Mouse (Mus musculus) CH12.LX (cell line): ENCODE results near the gene 1700003H04Rik. TPM values are rescaled to one million over a fixed set of nuclear protein-coding genes. Genes with fewer than 3 reads are reported as not detected.

Experiments
- DNase-seq: peaks from one replicate; pipeline ENCODE4 v3.0.0-alpha.2; 2013; ENCODE audit errors: extremely low read depth
- H3K27ac ChIP-seq: 2 replicates; pipeline ENCODE4 v1.5.1; 2012; ENCODE audit warnings: low read depth, mild to moderate bottlenecking, control low read depth, moderate library complexity; ENCODE audit not compliant: insufficient read depth
- H3K27me3 ChIP-seq: replicated peaks from 2 replicates; pipeline ENCODE3; 2012; ENCODE audit warnings: inconsistent platforms
- H3K36me3 ChIP-seq, 2 experiments: replicated peaks in 1 of 2; 2 replicates each; pipeline versions ENCODE3 to v1.6.1; 2012; ENCODE audit warnings: inconsistent platforms in 1 of 2, low read length in 1 of 2, mild to moderate bottlenecking in 1 of 2, mixed read lengths in 1 of 2, moderate library complexity in 1 of 2; ENCODE audit not compliant: control insufficient read depth in 1 of 2, insufficient read depth in 1 of 2
- H3K4me1 ChIP-seq, 2 experiments: 2 replicates each; pipeline ENCODE4 v1.6.1; 2012; ENCODE audit warnings: inconsistent platforms in 1 of 2, moderate library complexity in 1 of 2; ENCODE audit not compliant: insufficient read depth in 2 of 2, control insufficient read depth in 1 of 2
- H3K4me2 ChIP-seq: 2 replicates; pipeline ENCODE4 v1.6.1; 2012; ENCODE audit warnings: low read depth, mild to moderate bottlenecking, control low read depth; ENCODE audit not compliant: poor library complexity, insufficient read depth, severe bottlenecking
- H3K4me3 ChIP-seq, 3 experiments: fragments of 150-350 bp in 1 of 3; sonication (generic) in 1 of 3; replicated peaks in 1 of 3; 2 replicates each; pipeline versions ENCODE3 to v1.5.1; 2011 to 2012; ENCODE audit warnings: low read depth in 2 of 3, low read length in 2 of 3, mild to moderate bottlenecking in 2 of 3, moderate library complexity in 2 of 3, control low read depth in 1 of 3, improper control_type of control experiment in 1 of 3, inconsistent platforms in 1 of 3, mixed read lengths in 1 of 3; ENCODE audit not compliant: poor library complexity in 1 of 3
- H3K79me2 ChIP-seq: replicated peaks from 2 replicates; pipeline ENCODE4 v1.6.1; 2012; ENCODE audit warnings: mild to moderate bottlenecking, moderate library complexity; ENCODE audit not compliant: control insufficient read depth, poor library complexity, insufficient read depth, severe bottlenecking; ENCODE audit errors: extremely low read depth
- H3K9ac ChIP-seq: 2 replicates; pipeline ENCODE4 v1.6.1; 2012; ENCODE audit warnings: low read depth, mild to moderate bottlenecking, control low read depth, moderate library complexity; ENCODE audit not compliant: insufficient read depth
- H3K9me3 ChIP-seq: replicated peaks from 2 replicates; pipeline ENCODE3; 2012; ENCODE audit warnings: low read length, inconsistent platforms, mixed read lengths
- CHD1 ChIP-seq: IDR thresholded peaks from 2 replicates; pipeline ENCODE4 v1.6.1; 2012; ENCODE audit warnings: low read depth, low read length, improper control_type of control experiment, inconsistent platforms
- ELF1 ChIP-seq: IDR thresholded peaks from 2 replicates; pipeline ENCODE4 v1.6.1; 2014; ENCODE audit warnings: low read depth, mild to moderate bottlenecking, inconsistent platforms, low read length, improper control_type of control experiment
- EP300 ChIP-seq: IDR thresholded peaks from 2 replicates; pipeline ENCODE4 v1.6.1; 2011; ENCODE audit warnings: low read length, improper control_type of control experiment
- ETS1 ChIP-seq: conservative IDR thresholded peaks from 2 replicates; pipeline ENCODE4 v1.6.1; 2012; ENCODE audit warnings: low read depth, mild to moderate bottlenecking, inconsistent platforms, low read length, improper control_type of control experiment, moderate library complexity
- IRF4 ChIP-seq: IDR thresholded peaks from 2 replicates; pipeline ENCODE4 v1.6.1; 2014; ENCODE audit warnings: low read depth, mild to moderate bottlenecking, inconsistent platforms, low read length, improper control_type of control experiment
- JUN ChIP-seq: IDR thresholded peaks from 2 replicates; pipeline ENCODE4 v1.6.1; 2011; ENCODE audit warnings: low read depth, mild to moderate bottlenecking, low read length, improper control_type of control experiment, moderate library complexity; ENCODE audit not compliant: insufficient read depth
- MYC ChIP-seq: IDR thresholded peaks from 2 replicates; pipeline ENCODE4 v1.6.1; 2011; ENCODE audit warnings: low read depth, mild to moderate bottlenecking, improper control_type of control experiment, low read length
- NRF1 ChIP-seq: IDR thresholded peaks from 2 replicates; pipeline ENCODE4 v1.6.1; 2014; ENCODE audit warnings: low read depth, mild to moderate bottlenecking, inconsistent platforms, low read length, improper control_type of control experiment, moderate library complexity
- POLR2A ChIP-seq: IDR thresholded peaks from 2 replicates; pipeline ENCODE4 v1.6.1; 2011; ENCODE audit warnings: low read depth, mild to moderate bottlenecking, improper control_type of control experiment, low read length
- RAD21 ChIP-seq: IDR thresholded peaks from 2 replicates; pipeline ENCODE4 v1.6.1; 2011; ENCODE audit warnings: low read depth, mild to moderate bottlenecking, low read length, improper control_type of control experiment, moderate library complexity
- SIN3A ChIP-seq: IDR thresholded peaks from 2 replicates; pipeline ENCODE4 v1.6.1; 2012; ENCODE audit warnings: low read length, improper control_type of control experiment, inconsistent platforms
- SMC3 ChIP-seq: IDR thresholded peaks from 2 replicates; pipeline ENCODE4 v1.6.1; 2011; ENCODE audit warnings: low read depth, low read length, improper control_type of control experiment
- TBP ChIP-seq: conservative IDR thresholded peaks from 2 replicates; pipeline ENCODE4 v1.6.1; 2011; ENCODE audit warnings: low read depth, low read length, improper control_type of control experiment
- TCF12 ChIP-seq: IDR thresholded peaks from 2 replicates; pipeline ENCODE4 v1.6.1; 2014; ENCODE audit warnings: low read depth, mild to moderate bottlenecking, inconsistent platforms, low read length, improper control_type of control experiment
- UBTF ChIP-seq: IDR thresholded peaks from 2 replicates; pipeline ENCODE4 v1.6.1; 2012; ENCODE audit warnings: low read depth, mild to moderate bottlenecking, inconsistent platforms, low read length, improper control_type of control experiment, moderate library complexity
- USF1 ChIP-seq: IDR thresholded peaks from 2 replicates; pipeline ENCODE4 v1.6.1; 2014; ENCODE audit warnings: low read depth, mild to moderate bottlenecking, inconsistent platforms, low read length, improper control_type of control experiment
- dilution Hi-C: fragments of 300-500 bp; cut with MboI; formaldehyde crosslinking; loops from 2 replicates; pipeline ENCODE4 v1.14.3; 2020; ENCODE audit warnings: low sequenced_read_pairs; ENCODE audit not compliant: extremely low pct_unique_long_range_greater_than_20kb, extremely low pct_ligation_motif_present
- in situ Hi-C: fragments of 300-500 bp; cut with MboI; formaldehyde crosslinking; loops from 3 replicates; pipeline ENCODE4 v1.14.3; 2019; ENCODE audit warnings: low sequenced_read_pairs, low pct_ligation_motif_present, low pct_unique_long_range_greater_than_20kb, mixed read lengths
- polyA plus RNA-seq: library from polyadenylated mRNA; unstranded; fragments of >175 nt; gene quantifications from 2 replicates; pipeline ENCODE4 v1.2.1, GENCODE M21; 2012; ENCODE audit warnings: low read depth; ENCODE audit not compliant: insufficient read length
- total RNA-seq, 2 experiments: library from RNA; depleted of rRNA; stranded (reverse); fragments of 300-350 nt in 1 of 2; fragments of >200 nt in 1 of 2; gene quantifications; 2 replicates each; pipeline ENCODE4 v1.2.3; 2012 to 2014

Gene 1700003H04Rik
- total and polyA plus RNA-seq, 3 experiments, result not detected

DNA sequence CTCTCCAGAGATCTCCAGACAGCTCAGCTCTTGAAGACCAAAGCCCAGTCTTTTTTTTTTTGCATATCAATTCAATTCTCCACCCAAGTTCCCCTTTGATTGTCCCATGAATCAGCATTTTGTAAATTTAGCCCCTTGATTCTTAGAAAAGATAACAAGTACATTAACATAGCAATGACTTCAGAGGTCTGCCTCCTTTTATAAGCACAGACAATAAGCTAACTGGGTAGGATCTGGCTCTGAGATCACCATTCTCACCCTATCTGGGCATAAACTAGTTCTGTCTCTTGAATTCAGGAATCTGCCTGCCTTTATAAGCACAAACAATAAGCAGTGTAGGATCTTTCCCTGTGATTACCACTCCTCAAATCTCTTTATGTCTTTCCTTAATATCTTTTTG, 29.1 kb upstream of the 1700003H04Rik start:
- no peaks in the 10 kb centered on the region for H3K4me1 ChIP-seq
- peaks cover 11% of the 10 kb centered on the region for H3K9me3 ChIP-seq
- H3K36me3 ChIP-seq, result no peaks in the 10 kb centered on the region
- no peak overlapping the region for H3K27ac ChIP-seq
- no peak for TF ChIP-seq SIN3A
- TF ChIP-seq SMC3, result no peak
- no peak for TF ChIP-seq UBTF
- no peak for TF ChIP-seq USF1
- no peak for TF ChIP-seq NRF1
- no peak for TF ChIP-seq ETS1
- no peak for TF ChIP-seq TCF12
- no peak overlapping the region for H3K4me2 ChIP-seq
- no peaks in the 10 kb centered on the region for H3K27me3 ChIP-seq
- no peak for DNase-seq
- no peaks in the 10 kb centered on the region for H3K79me2 ChIP-seq
- in situ Hi-C loops, result no loop called here
- H3K4me3 ChIP-seq, result no peak overlapping the region
- H3K9ac ChIP-seq, result no peak overlapping the region
- dilution Hi-C loops, result no loop called here

DNA sequence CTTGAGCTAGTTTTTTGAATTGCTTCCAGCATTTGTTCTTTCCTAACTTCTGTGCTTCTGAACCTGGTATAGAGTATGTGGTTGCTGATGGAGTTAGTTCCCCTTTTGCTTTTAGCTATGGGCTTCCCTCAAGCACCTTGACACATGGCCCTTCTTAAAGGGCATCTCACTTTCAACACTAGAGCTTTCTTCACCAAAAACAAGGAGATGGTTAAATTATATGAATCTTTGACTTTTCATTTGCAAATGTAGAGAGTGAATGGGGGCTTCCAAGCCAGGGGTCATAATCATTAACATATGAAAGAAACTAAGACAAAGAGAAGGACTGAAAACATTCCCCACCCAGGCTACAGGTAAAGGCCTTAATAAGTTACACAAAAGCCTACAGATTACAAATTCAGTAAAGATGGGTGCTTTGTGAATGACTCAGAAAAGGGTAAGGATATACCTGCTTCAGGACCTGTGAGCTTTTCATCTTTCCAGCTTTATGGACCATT, 25.2 kb upstream of the 1700003H04Rik start:
- Histone ChIP-seq H3K9ac (no peak overlapping the region), H3K4me1 (no peaks in the 10 kb centered on the region), H3K4me2 (no peak overlapping the region), H3K79me2 (no peaks in the 10 kb centered on the region), H3K36me3 (no peaks in the 10 kb centered on the region), H3K27me3 (no peaks in the 10 kb centered on the region), H3K4me3 (no peak overlapping the region), H3K9me3 (peaks cover 12% of the 10 kb centered on the region), H3K27ac (no peak overlapping the region)
- no peak for DNase-seq
- in situ Hi-C loops, result no loop called here
- TF ChIP-seq EP300, result no peak
- TF ChIP-seq TBP, result no peak
- no peak for TF ChIP-seq SIN3A
- no peak for TF ChIP-seq ELF1
- TF ChIP-seq MYC, result no peak
- TF ChIP-seq JUN, result no peak
- no peak for TF ChIP-seq POLR2A
- dilution Hi-C loops, result no loop called here

DNA sequence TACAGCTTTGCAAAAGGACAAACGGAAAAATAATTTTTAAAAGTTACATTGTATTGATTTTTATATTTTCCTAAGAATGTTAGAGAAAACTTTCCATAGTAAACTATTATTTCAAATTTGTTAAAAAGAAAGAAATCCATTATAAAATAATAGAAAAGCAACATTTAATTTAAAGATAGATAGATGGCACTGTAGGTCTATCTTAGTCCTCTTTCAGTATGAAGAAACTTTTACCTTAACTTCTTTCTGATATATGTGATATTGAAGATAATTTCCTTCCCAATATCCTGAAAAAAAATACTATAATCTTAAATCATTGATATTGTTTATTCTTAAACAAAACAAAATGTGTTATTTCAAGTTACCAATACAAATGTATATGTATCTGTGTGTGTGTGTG, 24.6 kb upstream of the 1700003H04Rik start:
- no peak for DNase-seq
- Histone ChIP-seq H3K27ac (no peak overlapping the region), H3K4me2 (no peak overlapping the region), H3K4me3 (no peak overlapping the region), H3K4me1 (no peaks in the 10 kb centered on the region), H3K79me2 (no peaks in the 10 kb centered on the region), H3K36me3 (no peaks in the 10 kb centered on the region), H3K9me3 (peaks cover 15% of the 10 kb centered on the region), H3K27me3 (no peaks in the 10 kb centered on the region), H3K9ac (no peak overlapping the region)
- TF ChIP-seq USF1 (no peak), MYC (no peak), CHD1 (no peak), RAD21 (no peak), IRF4 (no peak), POLR2A (no peak), UBTF (no peak)
- in situ Hi-C loops, result no loop called here
- dilution Hi-C loops, result no loop called here
